Mouse (Mus musculus) liver, embryonic 14.5 days (tissue): ENCODE measurements at regions not wholly inside any gene's neighbourhood (a gene's known extent, or its start where the extent isn't known, plus 50 kb on each side); places are given as distances from the start of the nearest gene placed in this dataset.

Experiments used
- CTCF ChIP-seq: IDR thresholded peaks from 2 replicates; pipeline ENCODE4 v1.5.1; 2016; ENCODE audit warnings: antibody characterized with exemption, low read depth, control low read depth
- EP300 ChIP-seq: IDR thresholded peaks from 2 replicates; pipeline ENCODE4 v1.6.1; 2016; ENCODE audit warnings: antibody characterized with exemption, low read depth

DNA sequence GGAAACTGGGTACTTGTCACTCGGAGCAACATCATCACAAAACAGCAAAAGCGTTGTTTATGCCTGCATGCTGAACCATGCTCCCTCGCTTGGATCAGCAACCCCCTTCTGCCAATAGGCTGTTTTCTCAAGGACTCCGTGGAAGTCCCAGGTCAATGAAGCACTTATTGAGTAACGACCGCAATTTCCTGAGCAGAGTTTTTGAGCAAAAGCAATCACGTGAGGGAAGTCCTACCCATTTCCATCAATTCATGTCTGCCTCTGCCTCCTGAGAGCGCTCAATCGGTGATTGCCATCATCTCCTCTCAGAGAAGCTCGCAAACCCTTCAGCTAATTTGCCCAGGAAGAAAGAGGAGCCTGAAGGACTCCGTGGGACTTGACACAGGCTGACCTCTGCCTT, 136.9 kb upstream of the Adamts18 start:
- TF ChIP-seq CTCF (no peak), EP300 (no peak)
